Mouse (Mus musculus) embryonic facial prominence, embryonic 15.5 days (tissue): Measurements from ENCODE around the gene 9530077C05Rik. TPM values are rescaled to one million over a fixed set of nuclear protein-coding genes. Genes with fewer than 3 reads are reported as not detected.
A peak's percentile ranks its signal among the peaks of the same experiment; 100 is the strongest.

Experiments used
- ATAC-seq: fragments of 200-750 bp; cut with Nextera tagmentation; 2 replicates; pipeline ENCODE4 v1.8.0; 2017; ENCODE audit warnings: low read depth, moderate TSS enrichment; ENCODE audit not compliant: insufficient number of reproducible peaks, low FRiP score, low TSS enrichment
- H3K27ac ChIP-seq: fragments of 300-500 bp; sonication (generic); replicated peaks from 2 replicates; pipeline ENCODE4 v1.5.1; 2015; ENCODE audit warnings: mild to moderate bottlenecking, inconsistent platforms
- H3K27me3 ChIP-seq: fragments of 300-500 bp; sonication (generic); 2 replicates; pipeline ENCODE4 v1.6.1; 2015; ENCODE audit warnings: inconsistent platforms
- H3K36me3 ChIP-seq: fragments of 300-500 bp; sonication (generic); 2 replicates; pipeline ENCODE4 v1.6.1; 2015; ENCODE audit warnings: mild to moderate bottlenecking, inconsistent platforms
- H3K4me1 ChIP-seq: fragments of 300-500 bp; sonication (generic); 2 replicates; pipeline ENCODE4 v1.6.1; 2015; ENCODE audit warnings: inconsistent platforms
- H3K4me2 ChIP-seq: fragments of 300-500 bp; sonication (generic); replicated peaks from 2 replicates; pipeline ENCODE4 v1.6.1; 2015; ENCODE audit warnings: mild to moderate bottlenecking, inconsistent platforms
- H3K4me3 ChIP-seq: fragments of 300-500 bp; sonication (generic); replicated peaks from 2 replicates; pipeline ENCODE4 v1.5.1; 2015; ENCODE audit warnings: mild to moderate bottlenecking, inconsistent platforms
- H3K9ac ChIP-seq: fragments of 300-500 bp; sonication (generic); 2 replicates; pipeline ENCODE4 v1.6.1; 2015; ENCODE audit warnings: inconsistent platforms
- H3K9me3 ChIP-seq: fragments of 300-500 bp; sonication (generic); replicated peaks from 2 replicates; pipeline ENCODE4 v1.6.1; 2016; ENCODE audit warnings: inconsistent platforms
- WGBS: fragments of 180-500 bp; shearing (Covaris S2); methylation state at CpG from one replicate; pipeline ENCODE4 v1.1.7; 2015; 5-methylcytosine and 5-hydroxymethylcytosine counted together
- polyA plus RNA-seq: library from polyadenylated mRNA; unstranded; fragments of >200 nt; fragmentation: Nextera tagmentation; extraction: Ambion mirVana; gene quantifications from 2 replicates; pipeline ENCODE4 v1.2.1, GENCODE M21; 2015

The 9530077C05Rik gene
- polyA plus RNA-seq, 1 experiment from 2014 or later: 7.4 TPM

DNA sequence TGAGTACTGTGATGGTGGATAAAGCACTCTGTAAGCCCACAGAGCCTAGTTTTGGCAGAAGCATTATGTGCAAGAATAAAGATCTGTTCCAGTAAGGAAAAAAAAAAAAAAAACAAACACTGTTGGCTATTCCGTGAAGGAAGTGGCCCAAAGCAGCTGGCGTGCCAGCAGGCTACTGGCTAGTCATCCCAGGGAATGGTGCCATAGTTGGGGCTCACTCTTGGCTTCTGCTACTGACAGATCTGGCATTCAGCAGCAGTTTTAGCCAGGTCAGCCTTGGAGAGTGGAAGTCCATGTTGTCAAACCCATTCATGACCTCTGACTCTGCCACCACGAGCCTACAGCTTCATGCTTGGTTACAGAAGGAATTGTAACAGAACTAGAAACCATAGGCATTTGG, 50.6 kb downstream of the 9530077C05Rik start:
- no peak overlapping the region for H3K4me2 ChIP-seq
- no peak overlapping the region for H3K4me3 ChIP-seq
- ATAC-seq: no peak
- H3K27ac ChIP-seq: no peak overlapping the region
- no peak overlapping the region for H3K9ac ChIP-seq
- H3K9me3 ChIP-seq: no peaks in the 10 kb centered on the region
- H3K36me3 ChIP-seq: peaks cover 39% of the 10 kb centered on the region
- WGBS: 93% methylated on average over 3 of the region's 3 CpGs
- H3K27me3 ChIP-seq: no peaks in the 10 kb centered on the region
- H3K4me1 ChIP-seq: no peaks in the 10 kb centered on the region

GRCm38 (mm10) chr9:22466212-22466611, 54.9 kb downstream of the 9530077C05Rik start:
- H3K36me3 ChIP-seq: peaks cover 24% of the 10 kb centered on the region
- H3K4me2 ChIP-seq: no peak overlapping the region
- H3K4me3 ChIP-seq: no peak overlapping the region
- H3K9ac ChIP-seq: no peak overlapping the region
- 94% methylated on average over 5 of the region's 5 CpGs for WGBS
- H3K27ac ChIP-seq: no peak overlapping the region
- ATAC-seq: no peak
- 0 out of 2 replicates have a peak, but pooled peaks cover 2% of the 10 kb centered on the region for H3K4me1 ChIP-seq
- no peaks in the 10 kb centered on the region for H3K9me3 ChIP-seq
- H3K27me3 ChIP-seq: no peaks in the 10 kb centered on the region

DNA sequence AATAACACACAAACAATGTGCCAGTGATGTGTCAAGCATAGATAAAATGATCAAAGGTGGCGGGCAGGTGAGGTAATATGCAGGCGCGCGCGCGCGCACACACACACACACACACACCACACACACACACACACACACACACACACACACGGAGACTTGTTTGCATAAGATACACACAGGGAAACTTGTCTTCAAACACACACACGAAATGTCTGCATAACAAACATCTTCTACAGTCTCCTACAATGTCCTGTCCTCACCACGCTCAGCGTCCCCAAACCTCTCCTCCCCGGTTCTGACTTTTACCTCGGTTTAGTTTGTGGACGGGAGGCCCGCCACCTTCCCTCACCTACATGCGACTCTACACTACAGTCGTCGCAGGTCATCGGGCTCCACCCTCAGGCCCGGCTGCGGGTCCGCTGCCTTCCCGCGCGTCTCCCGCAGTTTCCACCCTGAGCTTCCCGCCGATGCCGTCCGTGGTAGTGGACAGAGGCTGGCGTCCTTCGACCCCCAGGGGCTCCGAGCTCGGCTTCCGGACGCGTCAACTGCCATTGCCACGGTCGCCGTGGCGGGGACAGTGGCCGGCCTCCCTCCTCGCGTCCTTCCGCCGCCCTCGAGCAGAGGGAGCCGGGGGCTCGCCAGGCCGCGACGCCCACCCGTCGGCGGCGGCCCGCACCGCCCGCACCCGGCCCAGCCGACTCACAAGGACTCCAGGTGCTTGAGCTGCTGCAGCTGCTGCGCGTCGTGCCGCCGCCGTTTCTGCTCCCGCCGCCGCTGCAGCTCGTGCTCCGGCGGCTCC, 56.3 kb downstream of the 9530077C05Rik start:
- Histone ChIP-seq H3K9me3 (no peaks in the 10 kb centered on the region), H3K4me1 (0 out of 2 replicates have a peak, but pooled peaks cover 2% of the 10 kb centered on the region), H3K9ac (peak overlapping the region; percentile 89), H3K27ac (peak overlapping the region; percentile 90), H3K4me2 (peak overlapping the region; percentile 69), H3K4me3 (peak overlapping the region; percentile 92), H3K27me3 (no peaks in the 10 kb centered on the region), H3K36me3 (peaks cover 12% of the 10 kb centered on the region; the same call in 1 of the 2 replicates)
- WGBS: under 1% methylated on average over 73 of the region's 73 CpGs
- ATAC-seq: peak; percentile 81

DNA sequence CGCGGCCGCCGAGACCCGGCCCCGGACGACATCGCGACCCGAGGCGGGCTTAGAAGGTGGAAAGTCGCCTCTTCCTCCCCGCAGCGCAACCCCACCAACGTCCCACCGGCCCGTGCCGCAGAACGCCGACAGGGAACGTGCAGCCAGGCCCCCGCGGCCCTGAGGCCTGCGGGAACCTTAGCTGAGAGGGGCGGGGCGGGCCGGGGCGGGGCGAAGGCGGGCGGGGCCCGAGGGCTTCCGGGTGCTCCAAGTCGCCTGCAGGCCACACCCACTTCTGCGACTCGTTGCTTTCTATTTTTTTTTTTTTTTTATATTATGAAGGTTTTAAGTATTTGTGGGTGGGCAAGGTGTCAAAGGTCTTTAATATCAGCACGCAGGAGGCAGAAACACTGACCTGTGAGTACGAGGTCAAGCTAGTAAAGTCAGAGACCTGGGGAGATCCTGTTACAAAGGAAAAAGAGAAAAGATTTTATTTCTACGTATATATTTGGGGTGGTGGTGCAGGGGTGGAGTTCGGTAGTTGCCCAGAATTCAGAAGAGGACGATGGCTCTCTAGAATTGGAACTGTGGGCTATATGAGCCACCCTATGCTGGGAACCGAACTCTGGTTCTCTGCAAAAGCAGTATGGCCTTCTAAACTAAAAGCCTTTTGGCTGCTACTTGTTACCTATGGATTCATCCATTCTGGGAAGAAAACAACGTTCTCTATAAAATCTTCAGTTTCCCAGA, 57.0 kb downstream of the 9530077C05Rik start:
- Histone ChIP-seq H3K4me2 (peak overlapping the region; percentile 69), H3K27ac (peak overlapping the region; percentile 90), H3K9me3 (no peaks in the 10 kb centered on the region), H3K36me3 (peaks cover 11% of the 10 kb centered on the region; the same call in 1 of the 2 replicates), H3K27me3 (no peaks in the 10 kb centered on the region), H3K4me1 (0 out of 2 replicates have a peak, but pooled peaks cover 2% of the 10 kb centered on the region), H3K9ac (peak overlapping the region; percentile 89), H3K4me3 (peak overlapping the region; percentile 92)
- WGBS: 3% methylated on average over 42 of the region's 43 CpGs
- ATAC-seq: peak; percentile 87

DNA sequence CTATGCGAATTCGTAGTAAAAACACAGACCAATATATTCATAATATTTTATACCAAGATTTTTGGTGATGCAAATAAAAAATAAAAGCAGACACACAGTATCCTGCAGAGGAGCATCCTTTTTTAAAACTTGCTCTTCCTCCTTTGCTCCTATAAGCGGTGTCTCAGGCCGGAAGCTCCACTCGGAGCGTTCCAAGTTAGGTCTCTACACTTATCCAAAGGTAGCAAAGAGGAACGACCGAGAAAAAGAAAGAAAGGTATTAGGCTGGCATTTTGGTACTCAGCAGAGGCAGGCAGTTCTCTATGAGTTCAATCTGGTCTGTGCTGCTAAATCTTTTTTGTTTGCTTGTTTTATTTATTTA, 57.6 kb downstream of the 9530077C05Rik start:
- H3K4me3 ChIP-seq: 0 out of 2 replicates have a peak overlapping the region, but pooled peaks have one; percentile 92
- no peak overlapping the region for H3K4me2 ChIP-seq
- no peak overlapping the region for H3K27ac ChIP-seq
- WGBS: 80% methylated on average over 8 of the region's 8 CpGs
- H3K36me3 ChIP-seq: peaks cover 11% of the 10 kb centered on the region; the same call in 1 of the 2 replicates
- 0 out of 2 replicates have a peak, but pooled peaks cover 2% of the 10 kb centered on the region for H3K4me1 ChIP-seq
- no peak overlapping the region for H3K9ac ChIP-seq
- ATAC-seq: no peak
- no peaks in the 10 kb centered on the region for H3K27me3 ChIP-seq
- H3K9me3 ChIP-seq: no peaks in the 10 kb centered on the region

- H3K9ac ChIP-seq: no peak within 1 kb of the TSS
- WGBS: 83% methylated on average over 3 of the region's 3 CpGs
- H3K27ac ChIP-seq: peak within 1 kb of the TSS; percentile 90; the same call in 1 of the 2 replicates
Measured at GRCm38 (mm10) chr9:22469643-22470042, 58.3 kb downstream of the 9530077C05Rik start, which contains the start of gene Rp9. Gene Rp9 (minus strand): TSS chr9:22469743.

GRCm38 (mm10) chr9:22475424-22475868, 64.1 kb downstream of the 9530077C05Rik start, which contains the start of gene Bbs9:
Gene Bbs9 (plus strand): TSS chr9:22475715.
- H3K27ac ChIP-seq: peak within 1 kb of the TSS; percentile 79
- no peaks in the 10 kb centered on the region for H3K27me3 ChIP-seq
- under 1% methylated on average over 25 of the region's 25 CpGs for WGBS
- H3K4me3 ChIP-seq: peak within 1 kb of the TSS; percentile 68
- peak within 1 kb of the TSS; percentile 82 for H3K4me2 ChIP-seq
- H3K4me1 ChIP-seq: peaks cover 3% of the 10 kb centered on the region; the same call in 1 of the 2 replicates
- H3K9me3 ChIP-seq: no peaks in the 10 kb centered on the region
- ATAC-seq: peak; percentile 98
- peak within 1 kb of the TSS; percentile 55 for H3K9ac ChIP-seq
- H3K36me3 ChIP-seq: no peaks in the 10 kb centered on the region

More at GRCm38 (mm10) chr9:22469643-22470042, 58.3 kb downstream of the 9530077C05Rik start, which contains the start of gene Rp9:
- no peak for ATAC-seq
- Histone ChIP-seq H3K27me3 (no peaks in the 10 kb centered on the region), H3K4me2 (peak within 1 kb of the TSS; percentile 69), H3K4me3 (peak within 1 kb of the TSS; percentile 92), H3K36me3 (peaks cover 5% of the 10 kb centered on the region; the same call in 1 of the 2 replicates), H3K9me3 (no peaks in the 10 kb centered on the region), H3K4me1 (0 out of 2 replicates have a peak, but pooled peaks cover 2% of the 10 kb centered on the region)

DNA sequence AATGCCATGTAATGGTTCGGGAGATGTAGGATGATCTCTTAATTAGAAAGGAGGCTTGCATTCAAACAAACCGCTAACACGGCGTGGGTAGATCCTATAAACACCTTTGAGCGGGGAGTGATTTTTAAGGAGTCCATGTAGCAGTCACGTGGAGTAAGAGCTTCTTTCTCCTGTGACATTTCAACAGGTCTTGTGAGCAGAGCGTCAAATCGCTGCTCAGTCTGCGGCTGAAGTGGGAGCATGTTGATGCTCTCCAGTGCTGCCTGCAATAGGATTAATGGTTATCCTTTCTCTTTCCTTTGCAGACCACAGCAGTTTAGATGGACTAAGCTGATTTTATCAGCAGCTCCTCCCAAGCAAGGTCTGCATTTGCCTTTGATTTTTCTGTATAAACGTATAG, 65.0 kb downstream of the 9530077C05Rik start:
- no peak for ATAC-seq
- 5% methylated on average over 10 of the region's 10 CpGs for WGBS
- Histone ChIP-seq H3K9me3 (no peaks in the 10 kb centered on the region), H3K27ac (peak overlapping the region; percentile 79; the same call in 1 of the 2 replicates), H3K9ac (peak overlapping the region; percentile 55), H3K4me3 (peak overlapping the region; percentile 68), H3K4me1 (peaks cover 3% of the 10 kb centered on the region; the same call in 1 of the 2 replicates), H3K27me3 (no peaks in the 10 kb centered on the region), H3K36me3 (no peaks in the 10 kb centered on the region), H3K4me2 (peak overlapping the region; percentile 82)

- H3K36me3 ChIP-seq: no peaks in the 10 kb centered on the region
- H3K4me1 ChIP-seq: peaks cover 3% of the 10 kb centered on the region; the same call in 1 of the 2 replicates
- no peak overlapping the region for H3K4me3 ChIP-seq
- ATAC-seq: no peak
- H3K4me2 ChIP-seq: no peak overlapping the region
- H3K9ac ChIP-seq: no peak overlapping the region
- H3K27ac ChIP-seq: no peak overlapping the region
- no peaks in the 10 kb centered on the region for H3K27me3 ChIP-seq
- WGBS: 91% methylated on average over 8 of the region's 8 CpGs
- H3K9me3 ChIP-seq: no peaks in the 10 kb centered on the region
Measured at GRCm38 (mm10) chr9:22478946-22479345, 67.6 kb downstream of the 9530077C05Rik start.

DNA sequence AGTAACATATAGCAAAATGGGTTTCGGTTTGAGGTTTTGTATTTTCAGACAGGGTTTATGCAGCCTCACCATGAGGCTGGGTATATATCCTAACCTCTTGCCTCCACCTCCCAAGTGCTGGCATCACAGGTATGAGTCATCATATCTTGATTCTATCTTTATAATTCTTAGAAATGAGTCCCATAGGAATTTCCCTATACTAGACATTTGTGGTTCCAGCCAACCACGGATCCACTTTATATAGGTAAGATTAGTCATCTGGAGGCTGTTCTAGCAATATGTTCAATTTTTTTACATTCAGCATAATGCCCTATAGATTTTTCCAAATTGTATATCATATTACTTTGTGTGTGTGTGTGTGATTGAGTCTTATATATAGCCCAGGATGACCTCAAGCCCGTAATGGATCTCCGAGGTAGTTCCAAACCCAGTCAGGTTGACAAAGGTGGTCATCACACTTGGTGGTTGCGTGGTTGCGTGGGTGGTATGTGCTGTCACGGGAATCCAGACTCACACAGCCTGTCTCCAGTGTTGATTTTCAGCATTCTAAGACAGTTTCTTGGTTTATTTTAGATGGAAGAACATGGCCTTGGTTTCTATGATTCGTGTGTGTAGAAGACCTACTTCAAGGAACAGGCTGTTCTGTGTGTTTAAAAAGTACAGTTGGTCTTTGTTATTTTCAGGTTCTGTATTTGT, 72.7 kb downstream of the 9530077C05Rik start:
- Histone ChIP-seq H3K9me3 (no peaks in the 10 kb centered on the region), H3K36me3 (no peaks in the 10 kb centered on the region), H3K4me1 (no peaks in the 10 kb centered on the region), H3K4me2 (no peak overlapping the region), H3K9ac (no peak overlapping the region), H3K4me3 (no peak overlapping the region), H3K27ac (no peak overlapping the region), H3K27me3 (no peaks in the 10 kb centered on the region)
- 92% methylated on average over 8 of the region's 8 CpGs for WGBS
- no peak for ATAC-seq
